Mouse (Mus musculus) spleen, adult 2 months (tissue): ENCODE measurements at regions not wholly inside any gene's neighbourhood (a gene's known extent, or its start where the extent isn't known, plus 50 kb on each side); places are given as distances from the start of the nearest gene placed in this dataset.

ENCODE experiments used
- CTCF ChIP-seq: fragments of 200-500 bp; IDR thresholded peaks from 2 replicates; pipeline ENCODE4 v1.5.1; 2011; ENCODE audit warnings: mild to moderate bottlenecking, inconsistent platforms; ENCODE audit not compliant: insufficient read depth, insufficient read length, insufficient replicate concordance; ENCODE audit errors: extremely low read depth
- POLR2A ChIP-seq: fragments of 200-500 bp; IDR thresholded peaks from 2 replicates; pipeline ENCODE4 v1.6.1; 2011; ENCODE audit warnings: low read depth, low read length, inconsistent platforms

DNA sequence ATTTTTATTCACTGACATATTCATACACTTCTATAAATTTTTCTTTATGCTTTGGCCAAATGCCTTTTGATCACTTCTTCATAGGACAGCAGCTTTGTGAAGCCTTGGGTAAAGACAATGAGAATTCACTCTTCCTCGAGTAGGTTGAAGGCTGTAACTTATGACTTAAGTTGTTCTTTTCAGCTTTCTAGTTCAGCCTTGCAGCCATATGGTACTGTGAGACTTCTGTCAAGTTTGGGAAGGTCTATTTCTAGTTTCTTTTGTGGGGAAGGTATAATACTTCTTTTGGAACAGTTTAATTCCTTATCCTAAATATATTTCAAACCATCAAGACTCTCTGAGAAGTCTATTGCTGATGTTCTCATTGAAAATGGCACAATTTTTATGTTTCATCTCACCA is 2413.6 kb upstream of the Gm7489 start:
- TF ChIP-seq CTCF (no peak), POLR2A (no peak)
